Mouse (Mus musculus) forebrain, embryonic 11.5 days (tissue): Measurements from ENCODE around the gene Pxmp4. TPM values are rescaled to one million over a fixed set of nuclear protein-coding genes. Genes with fewer than 3 reads are reported as not detected.

Experiments
- ATAC-seq: fragments of 200-750 bp; cut with Nextera tagmentation; replicated peaks from 2 replicates; pipeline ENCODE4 v1.8.0; 2017; ENCODE audit warnings: moderate TSS enrichment; ENCODE audit not compliant: low FRiP score
- DNase-seq: peaks from one replicate; pipeline ENCODE4 v3.0.0-alpha.2; 2017; ENCODE audit warnings: low spot score
- H3K27ac ChIP-seq: fragments of 300-500 bp; sonication (generic); 2 replicates; pipeline ENCODE4 v1.5.1; 2014; ENCODE audit warnings: low read depth, low read length
- H3K27me3 ChIP-seq: fragments of 300-500 bp; sonication (generic); 2 replicates; pipeline ENCODE4 v1.6.1; 2014; ENCODE audit warnings: mild to moderate bottlenecking, low read length, mixed read lengths; ENCODE audit not compliant: control insufficient read depth, insufficient read depth
- H3K36me3 ChIP-seq: fragments of 300-500 bp; sonication (generic); 2 replicates; pipeline ENCODE4 v1.6.1; 2014; ENCODE audit warnings: mild to moderate bottlenecking, low read length, moderate library complexity, mixed read lengths; ENCODE audit not compliant: control insufficient read depth, insufficient read depth
- H3K4me1 ChIP-seq: fragments of 300-500 bp; sonication (generic); replicated peaks from 2 replicates; pipeline ENCODE4 v1.6.1; 2014; ENCODE audit warnings: low read length, mixed read lengths; ENCODE audit not compliant: control insufficient read depth, insufficient read depth
- H3K4me2 ChIP-seq: fragments of 300-500 bp; sonication (generic); 2 replicates; pipeline ENCODE4 v1.6.1; 2014; ENCODE audit warnings: low read depth, mild to moderate bottlenecking, low read length, moderate library complexity, mixed read lengths; ENCODE audit not compliant: severe bottlenecking
- H3K4me3 ChIP-seq: fragments of 300-500 bp; sonication (generic); 2 replicates; pipeline ENCODE4 v1.5.1; 2014; ENCODE audit warnings: low read depth, low read length
- H3K9ac ChIP-seq: fragments of 300-500 bp; sonication (generic); 2 replicates; pipeline ENCODE4 v1.6.1; 2014; ENCODE audit warnings: low read length
- H3K9me3 ChIP-seq: fragments of 300-500 bp; sonication (generic); 2 replicates; pipeline ENCODE4 v1.6.1; 2016; ENCODE audit warnings: low read length, mixed read lengths; ENCODE audit not compliant: control insufficient read depth
- WGBS: fragments of 180-500 bp; shearing (Covaris S2); extraction: QIAGEN DNeasy Blood & Tissue Kit; methylation state at CpG from one replicate; pipeline ENCODE4 v1.1.7; 2014; 5-methylcytosine and 5-hydroxymethylcytosine counted together
- polyA plus RNA-seq: library from polyadenylated mRNA; unstranded; fragments of >200 nt; fragmentation: Nextera tagmentation; extraction: Ambion mirVana; gene quantifications from 2 replicates; pipeline ENCODE4 v1.2.1, GENCODE M21; 2014

Gene Pxmp4
- polyA plus RNA-seq, 1 experiment from 2014 or later: 10.0 TPM

GRCm38 (mm10) chr2:154584931-154585601, 18.4 kb downstream of the Pxmp4 start:
- ATAC-seq (no peak), DNase-seq (no peak)
- H3K4me2 ChIP-seq: no peak overlapping the region
- H3K36me3 ChIP-seq: no peaks in the 10 kb centered on the region
- no peak overlapping the region for H3K27ac ChIP-seq
- no peaks in the 10 kb centered on the region for H3K9me3 ChIP-seq
- H3K9ac ChIP-seq: no peak overlapping the region
- H3K4me1 ChIP-seq: no peaks in the 10 kb centered on the region
- WGBS: 78% methylated on average over 17 of the region's 17 CpGs
- no peaks in the 10 kb centered on the region for H3K27me3 ChIP-seq
- H3K4me3 ChIP-seq: no peak overlapping the region

DNA sequence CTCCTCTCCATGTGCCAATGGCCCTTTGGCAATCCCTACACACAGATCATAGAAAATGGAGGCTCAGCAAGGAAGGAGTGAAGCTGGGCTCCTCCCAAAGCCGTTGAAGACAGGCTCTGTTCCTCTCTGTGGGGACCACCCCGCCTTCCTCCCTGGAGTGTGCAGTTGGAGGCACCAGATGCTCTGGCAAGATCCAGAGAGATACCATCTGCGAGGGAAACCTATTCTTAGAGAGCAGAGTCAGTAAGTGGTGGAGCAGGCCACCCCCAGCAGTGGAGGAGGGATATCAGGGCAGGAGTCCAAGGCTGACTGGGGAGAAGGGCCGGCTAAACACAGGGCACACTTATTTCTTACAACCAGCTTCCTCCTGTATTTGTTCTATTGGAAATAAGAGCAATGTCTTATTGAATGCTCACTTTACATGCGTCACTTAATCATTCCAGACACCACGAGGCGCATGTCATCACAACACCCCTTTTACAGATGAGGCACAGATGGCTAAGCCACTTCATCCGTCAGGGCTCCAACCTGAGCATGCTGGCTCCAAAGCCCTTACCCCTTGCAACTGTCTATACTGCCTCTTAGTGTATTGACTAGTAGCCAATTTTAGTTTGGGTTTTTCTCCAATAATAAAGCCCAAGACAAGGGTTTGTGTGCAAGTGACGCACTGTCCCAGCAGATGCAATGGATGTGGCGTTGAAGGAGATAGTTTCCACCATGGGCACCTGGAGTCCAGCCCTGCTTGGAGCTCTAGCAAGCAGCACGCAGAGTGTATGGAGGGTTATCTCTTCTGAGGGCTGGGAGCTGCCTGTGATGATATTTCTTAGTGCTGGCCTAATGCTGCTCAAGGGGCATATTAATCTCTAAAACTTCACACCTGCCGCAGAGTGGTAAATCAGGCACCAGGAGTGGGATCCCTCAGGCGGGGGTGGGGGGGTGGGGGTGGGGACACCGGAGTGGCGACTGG, 19.3 kb downstream of the Pxmp4 start:
- Histone ChIP-seq H3K9ac (no peak overlapping the region), H3K27me3 (no peaks in the 10 kb centered on the region), H3K4me1 (no peaks in the 10 kb centered on the region), H3K27ac (no peak overlapping the region), H3K4me3 (no peak overlapping the region), H3K4me2 (no peak overlapping the region), H3K9me3 (no peaks in the 10 kb centered on the region), H3K36me3 (no peaks in the 10 kb centered on the region)
- ATAC-seq: no peak
- no peak for DNase-seq
- WGBS: 76% methylated on average over 15 of the region's 15 CpGs

- H3K9ac ChIP-seq: no peak overlapping the region
- H3K27ac ChIP-seq: no peak overlapping the region
- H3K9me3 ChIP-seq: no peaks in the 10 kb centered on the region
- ATAC-seq (no peak), DNase-seq (no peak)
- H3K36me3 ChIP-seq: no peaks in the 10 kb centered on the region
- H3K4me2 ChIP-seq: no peak overlapping the region
- peaks cover 8% of the 10 kb centered on the region for H3K4me1 ChIP-seq
- no peaks in the 10 kb centered on the region for H3K27me3 ChIP-seq
- WGBS: 90% methylated on average over 1 of the region's 1 CpGs
- H3K4me3 ChIP-seq: no peak overlapping the region
Measured at GRCm38 (mm10) chr2:154581421-154581820, 22.1 kb downstream of the Pxmp4 start.

DNA sequence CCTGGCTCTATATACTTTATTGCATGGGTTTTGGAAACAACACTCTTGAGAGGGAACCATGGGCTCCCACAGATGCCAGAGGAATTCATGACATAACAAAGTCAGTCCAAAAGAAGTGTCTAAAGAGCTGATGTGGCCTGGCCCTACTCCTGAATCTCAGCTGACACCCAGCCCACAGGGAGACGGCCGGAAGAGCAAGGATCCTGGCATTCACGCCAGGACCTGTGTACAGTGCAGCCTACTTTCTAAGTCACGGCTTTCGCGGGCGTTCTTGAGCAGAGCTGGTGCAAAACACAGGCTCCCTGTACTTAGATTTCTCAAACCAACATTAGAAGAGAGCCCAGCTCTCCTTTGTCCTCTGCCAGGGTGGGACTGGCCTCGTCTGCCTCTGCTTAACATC, 22.9 kb downstream of the Pxmp4 start:
- Histone ChIP-seq H3K4me3 (no peak overlapping the region), H3K9me3 (no peaks in the 10 kb centered on the region), H3K9ac (no peak overlapping the region), H3K27ac (no peak overlapping the region), H3K36me3 (no peaks in the 10 kb centered on the region), H3K27me3 (no peaks in the 10 kb centered on the region), H3K4me2 (no peak overlapping the region), H3K4me1 (peaks cover 8% of the 10 kb centered on the region)
- ATAC-seq (no peak), DNase-seq (no peak)
- 84% methylated on average over 8 of the region's 8 CpGs for WGBS

DNA sequence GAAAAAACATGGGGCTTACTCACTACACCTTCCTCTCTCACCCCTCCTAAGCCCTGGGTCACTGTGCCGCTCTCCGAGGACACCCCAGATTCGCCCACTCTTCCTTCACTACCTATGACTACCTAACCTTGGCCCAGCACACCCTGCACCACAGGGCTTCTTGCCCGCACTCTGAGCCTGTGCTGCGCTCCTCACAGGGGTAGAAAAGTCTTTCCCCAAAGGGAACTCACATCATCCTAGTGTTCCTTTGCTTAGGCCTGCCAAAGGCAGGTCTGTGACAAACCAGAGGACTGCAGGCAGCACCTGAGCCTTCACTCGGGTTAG, 25.8 kb downstream of the Pxmp4 start:
- H3K4me3 ChIP-seq: no peak overlapping the region
- no peak for DNase-seq
- ATAC-seq: peak; percentile 44; the same call in 1 of the 2 replicates
- WGBS: 55% methylated on average over 6 of the region's 6 CpGs
- no peak overlapping the region for H3K27ac ChIP-seq
- H3K9me3 ChIP-seq: no peaks in the 10 kb centered on the region
- peaks cover 8% of the 10 kb centered on the region for H3K4me1 ChIP-seq
- no peaks in the 10 kb centered on the region for H3K27me3 ChIP-seq
- H3K9ac ChIP-seq: no peak overlapping the region
- no peaks in the 10 kb centered on the region for H3K36me3 ChIP-seq
- H3K4me2 ChIP-seq: no peak overlapping the region

DNA sequence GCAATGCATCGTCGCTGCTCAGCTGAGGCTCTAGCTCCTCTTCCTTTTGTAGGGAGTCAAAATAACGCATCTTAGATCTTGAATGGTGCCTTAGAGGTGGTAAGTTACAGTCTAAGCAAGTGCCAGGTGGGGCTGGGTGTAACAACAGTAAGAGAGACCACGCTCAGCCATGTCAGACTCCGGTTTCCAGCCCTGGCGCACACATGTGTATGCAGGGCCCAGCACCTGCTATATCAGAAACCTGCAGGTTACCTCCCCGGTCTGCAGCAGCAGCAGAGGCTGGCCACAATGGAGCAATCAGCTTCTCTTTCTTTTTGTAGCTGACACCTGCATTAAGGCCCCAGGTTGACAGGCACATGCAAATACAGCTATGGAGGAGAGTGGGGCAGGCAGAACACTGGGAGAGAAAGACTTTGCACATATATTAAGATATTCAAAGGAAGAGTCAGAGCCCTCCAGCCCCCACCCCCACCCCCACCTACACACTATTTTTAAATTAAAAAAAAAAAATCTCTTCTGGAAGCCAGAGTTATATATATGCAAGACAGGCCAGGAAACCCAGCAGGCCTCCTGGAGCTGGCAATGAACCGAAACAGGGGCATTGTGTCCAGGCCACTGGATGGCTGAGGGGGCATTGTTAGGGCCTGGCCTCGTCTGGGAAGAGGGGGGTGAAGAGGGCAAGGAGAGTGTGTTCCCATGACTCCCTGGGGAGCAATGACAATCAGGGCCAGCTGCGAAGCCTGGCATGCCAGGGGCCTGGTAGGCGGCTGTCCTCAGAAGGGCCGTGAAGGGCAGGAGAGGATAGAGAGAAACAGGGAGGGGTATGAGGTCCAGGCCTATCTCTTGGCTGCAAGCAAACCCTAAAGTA, 26.4 kb downstream of the Pxmp4 start:
- Histone ChIP-seq H3K9me3 (no peaks in the 10 kb centered on the region), H3K4me3 (no peak overlapping the region), H3K4me1 (peaks cover 8% of the 10 kb centered on the region), H3K36me3 (no peaks in the 10 kb centered on the region), H3K27me3 (no peaks in the 10 kb centered on the region), H3K4me2 (no peak overlapping the region), H3K27ac (peak overlapping the region; percentile 57; the same call in 1 of the 2 replicates), H3K9ac (peak overlapping the region; percentile 12)
- 32% methylated on average over 12 of the region's 12 CpGs for WGBS
- no peak for DNase-seq
- peak; percentile 64; the same call in 1 of the 2 replicates for ATAC-seq

DNA sequence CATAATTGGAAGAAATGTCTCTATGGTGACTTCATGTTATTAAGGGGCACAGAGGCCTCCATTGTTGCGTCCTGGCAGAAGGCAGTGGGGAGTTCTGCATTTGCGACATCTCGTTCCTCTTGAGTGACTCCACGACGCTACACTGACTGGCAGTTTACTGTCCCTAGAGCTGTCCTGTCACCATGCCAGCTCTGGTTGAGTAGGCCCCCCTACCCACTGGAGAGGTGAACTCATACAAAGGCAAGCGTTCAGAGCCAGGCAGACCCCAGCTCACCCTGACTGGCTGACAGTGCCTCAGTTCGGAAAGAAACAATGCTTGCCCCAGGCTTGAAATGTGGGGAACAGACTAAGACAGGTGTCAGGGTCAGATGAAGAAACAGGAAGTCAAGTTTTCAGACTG, 29.2 kb downstream of the Pxmp4 start:
- H3K4me1 ChIP-seq: peaks cover 8% of the 10 kb centered on the region
- ATAC-seq: no peak
- DNase-seq: no peak
- H3K9ac ChIP-seq: no peak overlapping the region
- no peaks in the 10 kb centered on the region for H3K9me3 ChIP-seq
- 68% methylated on average over 7 of the region's 7 CpGs for WGBS
- H3K36me3 ChIP-seq: no peaks in the 10 kb centered on the region
- no peak overlapping the region for H3K27ac ChIP-seq
- no peak overlapping the region for H3K4me2 ChIP-seq
- no peaks in the 10 kb centered on the region for H3K27me3 ChIP-seq
- no peak overlapping the region for H3K4me3 ChIP-seq

- Histone ChIP-seq H3K27me3 (no peaks in the 10 kb centered on the region), H3K36me3 (no peaks in the 10 kb centered on the region), H3K27ac (no peak overlapping the region), H3K4me2 (no peak overlapping the region), H3K9ac (no peak overlapping the region), H3K4me3 (no peak overlapping the region), H3K4me1 (peaks cover 16% of the 10 kb centered on the region), H3K9me3 (no peaks in the 10 kb centered on the region)
- 89% methylated on average over 3 of the region's 3 CpGs for WGBS
- no peak for ATAC-seq
- DNase-seq: no peak
Measured at GRCm38 (mm10) chr2:154572996-154573395, 30.5 kb downstream of the Pxmp4 start.
